Mouse (Mus musculus) cerebellum, adult 11-12 months (tissue): ENCODE data around the gene Tnnt3.
A peak's percentile ranks its signal among the peaks of the same experiment; 100 is the strongest.

Experiments
- DNase-seq: peaks from one replicate; pipeline ENCODE4 v3.0.0; 2022

The Tnnt3 gene

GRCm38 (mm10) chr7:142476795-142477452 is 21.7 kb upstream of the Tnnt3 start:
- peak; percentile 60 for DNase-seq

GRCm38 (mm10) chr7:142478001-142478400 is 20.6 kb upstream of the Tnnt3 start:
- no peak for DNase-seq

GRCm38 (mm10) chr7:142478574-142478973 is 20.1 kb upstream of the Tnnt3 start:
- DNase-seq, result no peak

- no peak for DNase-seq
Observed at GRCm38 (mm10) chr7:142479307-142479706, 19.3 kb upstream of the Tnnt3 start.

- DNase-seq, result no peak
Observed at GRCm38 (mm10) chr7:142479886-142480285, 18.8 kb upstream of the Tnnt3 start.

- no peak for DNase-seq
Observed at GRCm38 (mm10) chr7:142480661-142481060, 18.0 kb upstream of the Tnnt3 start.

- DNase-seq, result no peak
Observed at GRCm38 (mm10) chr7:142481186-142481567, 17.5 kb upstream of the Tnnt3 start.

GRCm38 (mm10) chr7:142481568-142482255 is 16.9 kb upstream of the Tnnt3 start:
- no peak for DNase-seq

GRCm38 (mm10) chr7:142482256-142482609 is 16.4 kb upstream of the Tnnt3 start:
- DNase-seq, result no peak

GRCm38 (mm10) chr7:142483136-142483535 is 15.5 kb upstream of the Tnnt3 start:
- no peak for DNase-seq

GRCm38 (mm10) chr7:142484780-142485179 is 13.9 kb upstream of the Tnnt3 start:
- DNase-seq, result no peak

- no peak for DNase-seq
Observed at GRCm38 (mm10) chr7:142486751-142487162, 11.9 kb upstream of the Tnnt3 start.

GRCm38 (mm10) chr7:142487341-142487859 is 11.2 kb upstream of the Tnnt3 start:
- DNase-seq, result no peak

GRCm38 (mm10) chr7:142488053-142488452 is 10.6 kb upstream of the Tnnt3 start:
- DNase-seq, result no peak

GRCm38 (mm10) chr7:142493535-142493934 is 5.1 kb upstream of the Tnnt3 start:
- no peak for DNase-seq

GRCm38 (mm10) chr7:142496158-142496557 is 2.5 kb upstream of the Tnnt3 start:
- no peak for DNase-seq

- no peak for DNase-seq
Observed at GRCm38 (mm10) chr7:142496800-142497199, 1.8 kb upstream of the Tnnt3 start.

GRCm38 (mm10) chr7:142497775-142498174 is 861 bp upstream of the Tnnt3 start:
- peak; percentile 64 for DNase-seq

GRCm38 (mm10) chr7:142499010-142499721 is 530 bp downstream of the Tnnt3 start:
- no peak for DNase-seq

- DNase-seq, result no peak
Observed at GRCm38 (mm10) chr7:142500032-142500431, 1.4 kb downstream of the Tnnt3 start.

- DNase-seq, result no peak
Observed at GRCm38 (mm10) chr7:142503206-142503605, 4.6 kb downstream of the Tnnt3 start.

GRCm38 (mm10) chr7:142505942-142506341 is 7.3 kb downstream of the Tnnt3 start:
- DNase-seq, result no peak

- DNase-seq, result no peak
Observed at GRCm38 (mm10) chr7:142506501-142506900, 7.9 kb downstream of the Tnnt3 start.

- DNase-seq, result no peak
Observed at GRCm38 (mm10) chr7:142507453-142507852, 8.8 kb downstream of the Tnnt3 start.
